Mouse (Mus musculus) thymus, adult 2 months (tissue): ENCODE results near the gene Fgfr2. TPM values are rescaled to one million over a fixed set of nuclear protein-coding genes. Genes with fewer than 3 reads are reported as not detected.

Experiments used
- DNase-seq: peaks from one replicate; pipeline ENCODE4 v3.0.0; 2021
- H3K27ac ChIP-seq: fragments of 200-500 bp; 2 replicates; pipeline ENCODE4 v1.5.1; 2012; ENCODE audit warnings: low read length, control low read depth; ENCODE audit not compliant: control insufficient read depth, insufficient read depth
- H3K27me3 ChIP-seq: fragments of 200-500 bp; 2 replicates; pipeline ENCODE4 v1.6.1; 2012; ENCODE audit warnings: mild to moderate bottlenecking, low read length, moderate library complexity, mixed read lengths; ENCODE audit not compliant: control insufficient read depth, insufficient read depth
- H3K36me3 ChIP-seq: fragments of 200-500 bp; 2 replicates; pipeline ENCODE4 v1.6.1; 2012; ENCODE audit warnings: mild to moderate bottlenecking, low read length, moderate library complexity; ENCODE audit not compliant: control insufficient read depth, insufficient read depth
- H3K4me1 ChIP-seq: fragments of 200-500 bp; replicated peaks from 2 replicates; pipeline ENCODE4 v1.6.1; 2012; ENCODE audit warnings: low read length; ENCODE audit not compliant: control insufficient read depth, insufficient read depth
- H3K4me3 ChIP-seq: fragments of 200-500 bp; 2 replicates; pipeline ENCODE4 v1.5.1; 2012; ENCODE audit warnings: mild to moderate bottlenecking, low read length, control low read depth, moderate library complexity; ENCODE audit not compliant: control insufficient read depth, insufficient read depth
- CTCF ChIP-seq: fragments of 200-500 bp; IDR thresholded peaks from 2 replicates; pipeline ENCODE4 v1.5.1; 2012; ENCODE audit warnings: mild to moderate bottlenecking, control low read depth, low read length, moderate library complexity, borderline replicate concordance; ENCODE audit not compliant: control insufficient read depth, poor library complexity, insufficient read depth; ENCODE audit errors: extremely low read depth
- POLR2A ChIP-seq: fragments of 200-500 bp; IDR thresholded peaks from 2 replicates; pipeline ENCODE4 v1.6.1; 2012; ENCODE audit warnings: mild to moderate bottlenecking, low read length, control low read depth, moderate library complexity; ENCODE audit not compliant: control insufficient read depth, poor library complexity, insufficient read depth; ENCODE audit errors: extremely low read depth
- whole genome bisulfite sequencing: fragments of 180-500 bp; shearing (Covaris S2); methylation state at CpG from one replicate; pipeline ENCODE4 v1.1.7; 2018; 5-methylcytosine and 5-hydroxymethylcytosine counted together
- polyA plus RNA-seq: library from polyadenylated mRNA; depleted of rRNA; stranded (reverse); fragments of >200 nt; gene quantifications from 2 replicates; pipeline ENCODE4 v1.2.3, GENCODE M21; 2012

Gene Fgfr2
- polyA plus RNA-seq, 1 experiment, result 12.1 TPM

- Histone ChIP-seq H3K4me3 (no peak overlapping the region), H3K27me3 (no peaks in the 10 kb centered on the region), H3K4me1 (peaks cover 24% of the 10 kb centered on the region), H3K36me3 (no peaks in the 10 kb centered on the region), H3K27ac (no peak overlapping the region)
- WGBS, result 96% methylated on average over 4 of the region's 4 CpGs
- TF ChIP-seq POLR2A (no peak), CTCF (no peak)
- DNase-seq, result no peak
Measured at GRCm38 (mm10) chr7:132787022-132787421, 336.1 kb downstream of the Fgfr2 start.

DNA sequence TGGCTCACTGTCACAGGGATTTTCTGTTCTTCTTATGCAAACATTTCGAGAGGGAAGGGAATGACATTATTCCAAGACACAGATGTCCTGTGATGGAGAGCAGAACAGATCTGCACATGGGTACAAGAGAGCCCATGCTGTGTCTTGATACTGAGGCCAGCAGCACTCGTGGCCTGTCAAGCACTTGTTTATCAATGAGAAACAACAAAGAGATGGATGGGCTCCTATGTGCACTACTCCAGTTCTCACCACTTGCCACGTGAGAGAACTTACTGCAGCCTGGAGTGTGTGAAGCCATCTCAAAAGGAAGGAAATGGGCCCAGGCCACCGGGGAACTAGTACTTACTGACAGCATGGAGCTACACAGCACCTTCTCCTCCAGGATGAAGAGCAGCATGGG is 336.6 kb downstream of the Fgfr2 start:
- Histone ChIP-seq H3K4me3 (no peak overlapping the region), H3K27ac (no peak overlapping the region), H3K27me3 (no peaks in the 10 kb centered on the region), H3K36me3 (no peaks in the 10 kb centered on the region), H3K4me1 (peaks cover 24% of the 10 kb centered on the region)
- TF ChIP-seq CTCF (no peak), POLR2A (no peak)
- 55% methylated on average over 4 of the region's 4 CpGs for WGBS
- DNase-seq, result no peak

- peaks cover 24% of the 10 kb centered on the region for H3K4me1 ChIP-seq
- TF ChIP-seq CTCF (no peak), POLR2A (no peak)
- no peak overlapping the region for H3K4me3 ChIP-seq
- H3K27me3 ChIP-seq, result no peaks in the 10 kb centered on the region
- 75% methylated on average over 7 of the region's 7 CpGs for WGBS
- DNase-seq, result no peak
- H3K36me3 ChIP-seq, result no peaks in the 10 kb centered on the region
- H3K27ac ChIP-seq, result no peak overlapping the region
Measured at GRCm38 (mm10) chr7:132786011-132786410, 337.1 kb downstream of the Fgfr2 start.

DNA sequence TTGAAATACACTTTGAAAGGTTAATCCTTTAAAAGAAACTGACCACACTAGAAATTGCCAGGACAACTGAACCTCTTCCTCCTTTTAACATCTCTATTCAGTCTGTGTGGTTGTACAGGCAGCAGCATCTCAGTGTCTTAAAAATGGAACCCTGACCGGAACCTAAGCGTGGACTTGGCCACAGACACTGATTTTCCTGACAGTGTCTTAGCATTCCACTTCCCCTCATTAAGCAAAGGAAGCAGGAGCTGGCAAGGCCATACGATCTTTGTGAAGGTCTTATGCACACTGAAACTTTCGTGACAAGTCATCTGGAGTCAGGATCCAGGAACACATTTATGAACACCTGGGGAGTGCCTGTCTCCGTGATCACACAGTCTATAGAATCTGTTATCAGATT is 339.0 kb downstream of the Fgfr2 start:
- no peak overlapping the region for H3K27ac ChIP-seq
- peaks cover 17% of the 10 kb centered on the region for H3K4me1 ChIP-seq
- no peak overlapping the region for H3K4me3 ChIP-seq
- H3K27me3 ChIP-seq, result no peaks in the 10 kb centered on the region
- peaks cover 1% of the 10 kb centered on the region for H3K36me3 ChIP-seq
- TF ChIP-seq POLR2A (no peak), CTCF (no peak)
- no peak for DNase-seq
- 91% methylated on average over 5 of the region's 5 CpGs for WGBS

GRCm38 (mm10) chr7:132781850-132782249 is 341.3 kb downstream of the Fgfr2 start:
- Histone ChIP-seq H3K4me3 (no peak overlapping the region), H3K4me1 (0 out of 2 replicates have a peak, but pooled peaks cover 2% of the 10 kb centered on the region), H3K27ac (no peak overlapping the region), H3K36me3 (peaks cover 20% of the 10 kb centered on the region), H3K27me3 (no peaks in the 10 kb centered on the region)
- WGBS, result 91% methylated on average over 6 of the region's 6 CpGs
- TF ChIP-seq POLR2A (no peak), CTCF (no peak)
- DNase-seq, result no peak

GRCm38 (mm10) chr7:132781130-132781814 is 341.9 kb downstream of the Fgfr2 start:
- H3K27me3 ChIP-seq, result no peaks in the 10 kb centered on the region
- DNase-seq, result no peak
- H3K4me1 ChIP-seq, result 0 out of 2 replicates have a peak, but pooled peaks cover 2% of the 10 kb centered on the region

GRCm38 (mm10) chr7:132780611-132781010 is 342.5 kb downstream of the Fgfr2 start:
- TF ChIP-seq CTCF, result no peak
- no peak for TF ChIP-seq POLR2A
- WGBS, result 90% methylated on average over 4 of the region's 4 CpGs
- Histone ChIP-seq H3K27me3 (no peaks in the 10 kb centered on the region), H3K4me1 (0 out of 2 replicates have a peak, but pooled peaks cover 1% of the 10 kb centered on the region), H3K36me3 (peaks cover 21% of the 10 kb centered on the region), H3K4me3 (no peak overlapping the region), H3K27ac (no peak overlapping the region)
- DNase-seq, result no peak

More at GRCm38 (mm10) chr7:132781130-132781814, 341.9 kb downstream of the Fgfr2 start:
- Histone ChIP-seq H3K4me3 (no peak overlapping the region), H3K36me3 (peaks cover 21% of the 10 kb centered on the region), H3K27ac (no peak overlapping the region)
- TF ChIP-seq POLR2A (no peak), CTCF (no peak)
- WGBS, result 88% methylated on average over 7 of the region's 7 CpGs
